Mouse (Mus musculus): ENCODE measurements around the gene Khnyn.
A peak's percentile ranks its signal among the peaks of the same experiment; 100 is the strongest.

The Khnyn gene

DNA sequence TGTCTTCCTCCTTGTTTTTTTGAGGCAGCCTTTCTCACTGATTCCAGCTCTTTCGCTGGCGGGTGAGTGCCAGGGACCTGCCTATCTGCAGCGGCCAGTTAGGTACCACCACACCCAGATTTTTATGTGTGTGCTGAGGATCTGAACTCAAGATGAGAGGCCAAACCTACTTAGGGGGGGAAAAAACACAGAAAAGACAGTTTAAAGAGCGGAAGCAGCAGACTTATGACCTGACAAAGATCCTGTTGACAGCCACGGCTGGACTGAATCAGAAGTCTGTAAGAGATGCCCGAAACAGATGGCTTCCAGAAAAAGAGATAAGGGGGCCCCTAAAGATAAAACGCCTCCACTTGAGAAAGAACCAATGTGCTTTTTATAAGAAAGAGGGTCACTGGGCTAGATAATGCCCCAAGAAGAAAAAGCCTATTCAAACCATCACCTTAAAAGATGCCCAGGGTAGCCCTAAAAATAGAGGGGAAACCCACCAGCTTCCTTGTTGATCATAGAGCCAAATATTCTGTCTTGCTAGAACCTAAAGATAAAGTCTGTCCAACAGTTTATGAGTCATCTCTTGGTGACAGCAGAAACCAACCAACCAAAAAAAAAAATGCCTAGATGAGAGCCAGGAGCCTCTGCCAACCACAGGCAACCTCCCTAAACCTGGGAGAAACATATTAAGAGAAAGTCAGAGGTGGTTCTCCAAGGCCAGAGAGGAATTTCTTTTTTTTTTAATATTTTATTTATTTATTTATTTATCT lies 37.9 kb downstream of the Khnyn start:
- no peak for DNase-seq

GRCm38 (mm10) chr14:55926847-55927246 lies 42.1 kb downstream of the Khnyn start:
- no peak for DNase-seq

GRCm38 (mm10) chr14:55929263-55929997 lies 44.7 kb downstream of the Khnyn start:
- no peak for DNase-seq

GRCm38 (mm10) chr14:55933586-55933985 lies 48.8 kb downstream of the Khnyn start:
- DNase-seq: peak; percentile 48

DNA sequence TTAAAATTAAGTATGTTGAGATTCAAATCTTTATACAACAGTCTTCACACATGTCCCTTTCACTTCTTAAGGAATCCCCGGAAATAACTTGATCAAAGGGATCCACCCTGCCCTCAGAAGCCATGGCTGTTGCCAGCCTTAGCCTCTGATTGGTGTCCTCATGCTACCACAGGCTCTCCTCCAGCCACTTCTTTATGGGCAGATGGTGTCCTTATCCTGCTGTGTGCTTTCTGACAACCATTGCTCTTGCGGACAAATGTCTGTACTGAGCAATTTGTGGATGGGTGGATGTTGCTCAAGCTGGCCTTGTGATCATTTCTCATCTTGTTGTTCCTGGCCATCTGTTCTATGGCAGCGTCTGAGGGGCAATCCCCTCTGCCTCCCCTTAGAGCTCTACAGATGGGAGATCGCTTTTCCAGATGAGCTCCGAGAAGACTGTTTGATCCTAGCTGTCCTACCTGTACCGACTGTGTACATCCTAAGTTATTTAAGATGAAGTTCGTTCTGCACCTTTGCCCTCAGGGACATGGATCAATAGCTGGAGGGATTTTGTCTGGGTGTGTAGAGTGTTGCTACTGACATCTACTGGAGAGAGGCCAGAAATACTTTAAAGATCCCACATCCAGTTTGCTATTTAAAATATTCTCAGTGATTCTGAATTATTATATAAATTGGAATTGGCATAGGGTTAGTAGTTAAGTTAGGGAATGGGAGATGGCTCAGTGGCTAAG lies 55.5 kb downstream of the Khnyn start:
- peak; percentile 18 for DNase-seq

DNA sequence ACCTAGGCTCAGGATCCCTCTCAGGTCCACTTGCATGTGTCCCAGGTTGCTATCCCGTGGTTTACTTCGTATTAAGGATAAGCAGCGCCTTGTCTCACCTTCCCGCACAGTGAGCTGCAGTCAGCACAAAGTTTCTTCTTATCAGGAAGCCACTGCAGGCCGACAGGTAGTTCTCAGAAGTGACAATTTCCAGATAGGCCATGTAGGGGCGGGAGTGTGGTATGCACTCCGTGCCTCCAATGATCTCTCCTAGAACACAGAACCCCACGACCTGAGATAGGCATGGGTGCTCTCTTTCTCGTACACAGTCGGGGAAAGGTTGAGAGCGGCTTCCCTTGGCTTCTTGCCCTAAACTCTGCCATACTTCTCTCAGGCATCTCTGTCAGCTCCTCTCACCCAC lies 58.9 kb downstream of the Khnyn start:
- DNase-seq: no peak

DNA sequence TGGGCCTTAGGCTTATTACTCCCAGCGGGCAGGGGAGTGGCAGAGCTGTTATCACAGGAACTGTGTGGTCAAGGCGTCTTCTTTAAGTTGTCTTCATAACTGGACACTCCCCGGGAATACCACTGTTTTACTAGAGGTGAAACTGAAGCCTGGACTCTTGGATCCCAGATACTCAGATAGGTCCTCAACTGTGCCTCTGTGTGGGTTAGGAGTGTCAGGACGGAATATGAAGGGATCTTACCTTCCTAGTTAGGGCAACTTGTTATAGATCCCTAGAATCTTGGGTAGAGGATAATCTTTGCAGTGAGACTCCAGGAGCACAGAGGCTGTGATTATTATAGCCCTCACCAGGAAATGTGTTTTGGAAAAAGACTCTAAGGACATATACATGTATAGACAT lies 59.8 kb downstream of the Khnyn start, which contains the start of gene Cma1:
TSS of gene Cma1 (minus strand) at position 101 of the 400 bp plus-strand sequence.
- no peak for DNase-seq

DNA sequence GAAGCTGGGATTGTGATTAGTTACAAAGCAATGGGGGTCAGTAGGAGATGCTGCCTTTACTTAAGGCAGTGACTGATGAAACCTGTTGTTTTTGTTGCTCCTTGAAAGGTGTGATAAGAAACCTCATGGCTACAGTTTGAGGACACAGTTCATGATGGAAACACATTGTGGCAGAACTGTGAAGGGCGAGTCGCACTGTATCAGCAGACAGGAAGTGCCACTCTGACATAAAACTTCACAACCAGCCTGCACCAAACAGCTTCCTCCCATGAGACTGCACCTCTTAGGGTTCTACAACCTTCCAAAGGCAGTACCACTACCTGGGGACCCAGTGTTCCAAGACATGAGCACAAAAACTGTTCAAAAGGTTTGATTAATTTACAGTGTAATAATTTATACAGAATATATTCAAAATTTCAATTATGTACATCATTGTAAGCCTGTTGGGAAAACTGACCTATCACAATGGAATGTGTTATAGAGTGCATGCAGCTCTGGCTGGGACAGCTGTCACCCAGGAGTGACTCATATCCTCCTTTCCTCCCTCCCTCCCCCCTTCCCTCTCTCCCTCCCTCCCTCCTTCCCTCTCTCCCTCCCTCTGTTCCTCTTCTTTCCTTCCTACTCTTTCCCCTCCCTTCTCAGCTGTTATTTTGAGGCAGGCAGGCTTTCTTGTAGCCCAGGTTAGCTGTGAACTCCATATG lies 61.7 kb downstream of the Khnyn start:
- no peak for DNase-seq
